Mouse (Mus musculus): ENCODE measurements around the gene Pld6. TPM values are rescaled to one million over a fixed set of nuclear protein-coding genes. Genes with fewer than 3 reads are reported as not detected.

The Pld6 gene
- 2.8 TPM in 2 replicates for polyA plus RNA-seq (2015; fragmentation: Nextera tagmentation; extraction: Ambion mirVana)

DNA sequence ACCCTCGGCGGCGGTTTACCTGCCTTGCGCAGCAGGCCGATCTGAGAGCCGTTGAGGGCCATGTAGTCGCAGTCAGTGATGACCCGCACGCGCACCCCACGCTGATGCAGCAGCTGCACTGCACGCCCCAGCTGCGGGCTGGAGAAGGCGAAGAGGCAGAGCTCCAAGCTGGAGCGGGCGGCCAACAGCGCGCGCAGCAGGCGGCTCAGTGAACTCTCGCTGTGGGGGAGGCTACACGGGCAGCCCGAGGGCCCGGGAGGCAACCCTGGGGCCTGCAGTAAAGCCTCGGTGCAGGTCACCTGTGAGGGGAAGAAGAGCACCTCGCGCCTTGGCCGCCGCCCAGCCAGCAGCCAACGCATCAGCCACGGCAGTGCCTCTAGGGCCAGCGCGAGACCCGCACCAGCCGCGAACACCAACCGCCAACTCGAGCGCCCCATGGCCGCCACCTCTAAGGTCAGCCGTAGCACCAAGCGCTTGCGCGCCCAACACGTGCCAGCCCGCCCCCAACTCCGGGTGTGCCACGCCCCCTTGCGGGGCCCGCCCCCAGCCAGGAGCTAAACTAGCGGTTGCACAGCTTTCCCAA lies at the start of gene Pld6:
Gene Pld6, minus strand, starts transcription at position 447 of the 583 bp plus-strand sequence.
- Histone ChIP-seq H3K4me1 (replicated peaks) (peaks cover 12% of the 10 kb centered on the region), H3K27ac (no peak within 1 kb of the TSS), H3K36me3 (peaks cover 12% of the 10 kb centered on the region), H3K9me3 (replicated peaks) (no peaks in the 10 kb centered on the region), H3K9ac (peak within 1 kb of the TSS; percentile 66), H3K4me3 (replicated peaks) (peak within 1 kb of the TSS; percentile 58), H3K4me2 (peak within 1 kb of the TSS; percentile 84), H3K27me3 (0 out of 2 replicates have a peak, but pooled peaks cover 8% of the 10 kb centered on the region)
- peak; percentile 75 for DNase-seq
- peak; percentile 77 for ATAC-seq (ENCODE audit: low read depth)
- WGBS (ENCODE audit: insufficient replicate concordance): 2% methylated on average over 51 of the region's 51 CpGs

DNA sequence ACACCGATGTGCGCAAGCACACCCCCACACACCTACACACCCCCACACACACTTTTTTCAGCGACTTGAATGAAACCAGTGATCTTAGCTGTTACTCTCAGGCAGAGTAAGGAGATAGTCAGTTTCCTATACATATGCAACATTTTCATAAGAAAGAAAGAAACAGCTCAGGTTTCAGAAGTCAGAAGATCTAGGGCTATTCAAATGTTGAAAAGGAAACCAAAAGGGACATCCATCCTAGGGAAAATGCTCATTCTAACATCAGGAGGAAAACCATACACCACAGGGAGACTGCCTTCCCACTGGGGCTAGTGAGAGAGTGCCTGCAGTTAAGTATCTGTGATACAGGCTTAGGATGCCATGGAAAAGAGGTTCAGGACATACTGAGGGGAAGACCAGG lies 34.2 kb upstream of the Pld6 start:
- no peak for ATAC-seq (ENCODE audit: low read depth)
- Histone ChIP-seq H3K4me1 (replicated peaks) (no peaks in the 10 kb centered on the region), H3K36me3 (peaks cover 99% of the 10 kb centered on the region), H3K4me2 (no peak overlapping the region), H3K9ac (no peak overlapping the region), H3K4me3 (replicated peaks) (no peak overlapping the region), H3K27ac (no peak overlapping the region), H3K27me3 (no peaks in the 10 kb centered on the region), H3K9me3 (replicated peaks) (no peaks in the 10 kb centered on the region)
- 79% methylated on average over 3 of the region's 3 CpGs for WGBS (ENCODE audit: insufficient replicate concordance)
- no peak for DNase-seq

DNA sequence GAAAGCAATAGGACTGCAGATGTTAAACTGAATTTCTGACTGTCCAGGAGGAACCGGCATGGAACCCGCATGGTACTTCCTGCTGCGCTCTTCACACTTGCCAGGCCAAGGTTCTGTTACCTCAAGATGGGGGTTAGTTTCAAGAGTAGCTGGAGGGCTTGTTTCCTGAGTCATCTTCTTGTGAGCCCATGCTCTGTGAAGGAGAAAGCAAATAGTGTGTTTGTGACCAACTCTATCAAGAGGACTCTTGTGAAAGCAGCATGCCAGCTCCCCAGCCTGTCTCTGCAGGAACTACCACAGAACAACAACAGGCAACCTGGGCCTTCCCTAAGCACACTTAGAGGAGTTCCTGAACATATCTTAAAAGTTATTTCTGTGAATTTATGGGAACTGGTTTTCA lies 30.5 kb upstream of the Pld6 start:
- Histone ChIP-seq H3K36me3 (peaks cover 70% of the 10 kb centered on the region), H3K9ac (no peak overlapping the region), H3K4me2 (no peak overlapping the region), H3K4me3 (replicated peaks) (no peak overlapping the region), H3K4me1 (replicated peaks) (0 out of 2 replicates have a peak, but pooled peaks cover 11% of the 10 kb centered on the region), H3K9me3 (replicated peaks) (no peaks in the 10 kb centered on the region), H3K27me3 (no peaks in the 10 kb centered on the region), H3K27ac (no peak overlapping the region)
- ATAC-seq (ENCODE audit: low read depth) (no peak), DNase-seq (no peak)
- WGBS (ENCODE audit: insufficient replicate concordance): 89% methylated on average over 3 of the region's 3 CpGs

DNA sequence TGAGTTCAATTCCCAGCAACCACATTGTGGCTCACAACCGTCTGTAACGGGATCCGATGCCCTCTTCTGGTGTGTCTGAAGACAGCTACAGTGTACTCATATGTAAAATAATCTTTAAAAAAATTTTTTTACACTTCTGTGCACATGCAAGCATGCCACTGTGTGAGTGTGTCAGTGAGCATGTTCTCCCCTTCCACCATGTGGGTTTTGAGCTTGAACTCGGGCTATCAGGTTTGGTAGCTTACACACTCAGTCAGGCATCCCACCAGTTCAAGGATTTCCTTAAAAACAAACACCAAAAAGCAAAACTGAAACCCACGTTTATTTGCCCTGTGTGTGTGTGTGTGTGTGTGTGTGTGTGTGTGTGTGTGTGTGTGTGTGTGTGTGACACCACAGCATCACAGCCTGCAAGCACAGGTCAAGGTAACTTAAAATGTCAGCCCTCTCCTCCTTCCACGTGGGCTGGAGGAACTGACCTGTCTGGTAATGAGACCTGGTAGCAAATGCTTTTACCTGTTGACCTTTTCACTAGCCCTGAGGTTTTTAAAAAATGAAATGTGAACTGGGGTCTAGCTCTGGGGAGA lies 28.1 kb upstream of the Pld6 start:
- Histone ChIP-seq H3K27ac (no peak overlapping the region), H3K36me3 (peaks cover 48% of the 10 kb centered on the region), H3K4me3 (replicated peaks) (no peak overlapping the region), H3K4me1 (replicated peaks) (peaks cover 21% of the 10 kb centered on the region), H3K9ac (no peak overlapping the region), H3K27me3 (no peaks in the 10 kb centered on the region), H3K4me2 (no peak overlapping the region), H3K9me3 (replicated peaks) (no peaks in the 10 kb centered on the region)
- 74% methylated on average over 6 of the region's 6 CpGs for WGBS (ENCODE audit: insufficient replicate concordance)
- ATAC-seq (ENCODE audit: low read depth) (no peak), DNase-seq (no peak)

DNA sequence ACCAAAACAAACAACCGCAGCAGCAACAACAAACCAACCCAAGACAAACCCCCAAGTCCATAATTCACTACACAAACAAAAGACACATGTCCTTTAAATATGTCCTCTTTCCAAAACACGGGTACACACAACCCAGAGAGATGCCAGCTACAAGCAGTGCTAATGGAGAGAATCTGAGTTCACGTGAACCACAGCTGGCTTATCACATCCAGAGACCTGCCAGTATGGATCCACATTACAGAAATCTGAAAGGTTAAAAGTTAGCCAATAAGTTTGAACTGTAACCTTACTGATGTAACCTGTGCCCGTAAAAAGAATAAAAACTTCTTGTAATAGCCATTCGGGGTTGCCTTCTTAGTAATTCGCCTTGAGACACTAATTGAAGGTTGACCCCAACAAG lies 27.5 kb upstream of the Pld6 start:
- H3K4me2 ChIP-seq: no peak overlapping the region
- no peak for ATAC-seq (ENCODE audit: low read depth)
- no peaks in the 10 kb centered on the region for H3K9me3 ChIP-seq (replicated peaks)
- peaks cover 24% of the 10 kb centered on the region for H3K4me1 ChIP-seq (replicated peaks)
- WGBS (ENCODE audit: insufficient replicate concordance): 71% methylated on average over 6 of the region's 6 CpGs
- peaks cover 42% of the 10 kb centered on the region for H3K36me3 ChIP-seq
- H3K27me3 ChIP-seq: no peaks in the 10 kb centered on the region
- no peak overlapping the region; the same call in 1 of the 2 replicates for H3K27ac ChIP-seq
- DNase-seq: no peak
- H3K9ac ChIP-seq: no peak overlapping the region
- no peak overlapping the region for H3K4me3 ChIP-seq (replicated peaks)

DNA sequence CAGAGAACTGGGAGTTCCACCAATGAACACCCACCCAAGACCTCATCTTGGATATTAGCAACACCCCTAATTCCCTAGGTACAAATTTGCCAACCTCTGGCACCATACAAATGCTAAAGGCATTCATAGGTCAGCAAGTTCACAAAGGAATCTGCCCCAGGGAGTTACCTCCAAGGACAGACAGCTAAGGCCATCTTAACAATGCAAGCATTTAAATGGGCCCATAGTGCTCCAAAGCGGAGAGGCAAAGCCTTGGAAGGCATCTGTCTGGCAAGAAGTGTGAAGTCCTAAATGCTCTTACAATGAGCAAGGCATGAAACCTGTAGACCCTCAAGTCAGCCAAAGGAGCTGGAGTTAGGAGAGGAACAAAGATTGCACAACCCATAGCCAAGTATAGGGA lies 26.9 kb upstream of the Pld6 start:
- Histone ChIP-seq H3K36me3 (peaks cover 36% of the 10 kb centered on the region), H3K9ac (no peak overlapping the region), H3K27ac (no peak overlapping the region; the same call in 1 of the 2 replicates), H3K27me3 (no peaks in the 10 kb centered on the region), H3K4me2 (no peak overlapping the region), H3K4me3 (replicated peaks) (no peak overlapping the region), H3K4me1 (replicated peaks) (peaks cover 26% of the 10 kb centered on the region), H3K9me3 (replicated peaks) (no peaks in the 10 kb centered on the region)
- no peak for ATAC-seq (ENCODE audit: low read depth)
- no peak for DNase-seq
- 81% methylated on average over 1 of the region's 1 CpGs for WGBS (ENCODE audit: insufficient replicate concordance)

DNA sequence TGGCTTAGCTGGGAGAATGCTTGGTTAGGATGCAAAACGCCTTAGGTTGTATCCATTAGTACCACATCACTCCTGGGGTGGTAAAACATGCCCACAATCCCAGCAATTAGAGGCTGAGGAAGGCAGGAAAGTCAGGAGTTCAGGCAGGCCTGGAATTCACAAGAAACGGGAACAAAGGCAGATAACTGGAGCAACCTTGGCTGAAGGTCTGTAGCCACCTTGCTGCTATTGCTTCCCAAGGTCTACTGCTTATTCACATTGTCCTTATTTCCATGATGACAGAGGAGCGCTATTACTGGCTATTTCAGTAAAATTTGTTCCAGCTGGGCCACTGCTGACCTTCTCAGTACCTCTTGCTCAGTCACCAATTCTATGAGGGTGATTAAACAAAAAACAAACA lies 25.8 kb upstream of the Pld6 start:
- 64% methylated on average over 3 of the region's 3 CpGs for whole genome bisulfite sequencing (ENCODE audit: insufficient replicate concordance)
- Histone ChIP-seq H3K27ac (no peak overlapping the region), H3K36me3 (peaks cover 25% of the 10 kb centered on the region)

DNA sequence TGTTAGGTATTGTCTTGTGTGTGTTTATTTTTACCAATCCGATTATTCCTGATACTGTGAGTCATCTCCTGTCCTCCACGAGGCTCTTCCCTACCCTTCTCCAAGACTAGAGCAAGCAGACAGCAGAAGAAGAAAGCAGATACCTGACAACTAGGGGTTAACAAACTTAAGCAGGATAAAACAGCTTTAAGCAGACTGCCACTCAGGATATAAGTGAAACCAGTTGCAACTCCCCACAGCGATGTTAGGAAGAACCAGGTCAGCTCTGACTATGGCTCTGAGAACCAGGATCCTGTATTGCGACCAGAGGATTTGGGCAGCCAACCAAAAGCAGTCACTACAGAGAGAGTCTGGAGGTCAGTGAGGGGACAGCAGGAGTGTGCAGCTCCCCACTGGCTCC lies 23.8 kb upstream of the Pld6 start:
- ATAC-seq (ENCODE audit: low read depth) (no peak), DNase-seq (no peak)
- Histone ChIP-seq H3K4me2 (peak overlapping the region; percentile 90), H3K9me3 (replicated peaks) (no peaks in the 10 kb centered on the region), H3K4me1 (replicated peaks) (peaks cover 42% of the 10 kb centered on the region), H3K36me3 (peaks cover 19% of the 10 kb centered on the region), H3K27me3 (no peaks in the 10 kb centered on the region), H3K27ac (0 out of 2 replicates have a peak overlapping the region, but pooled peaks have one; percentile 89), H3K4me3 (replicated peaks) (peak overlapping the region; percentile 81; the same call in 1 of the 2 replicates), H3K9ac (0 out of 2 replicates have a peak overlapping the region, but pooled peaks have one; percentile 88)
- 58% methylated on average over 4 of the region's 4 CpGs for WGBS (ENCODE audit: insufficient replicate concordance)

More for the DNA sequence above, 25.8 kb upstream of the Pld6 start:
- Histone ChIP-seq H3K9ac (no peak overlapping the region), H3K27me3 (no peaks in the 10 kb centered on the region), H3K4me1 (replicated peaks) (peaks cover 36% of the 10 kb centered on the region), H3K4me3 (replicated peaks) (no peak overlapping the region), H3K9me3 (replicated peaks) (no peaks in the 10 kb centered on the region), H3K4me2 (no peak overlapping the region)
- DNase-seq (no peak), ATAC-seq (ENCODE audit: low read depth) (no peak)

DNA sequence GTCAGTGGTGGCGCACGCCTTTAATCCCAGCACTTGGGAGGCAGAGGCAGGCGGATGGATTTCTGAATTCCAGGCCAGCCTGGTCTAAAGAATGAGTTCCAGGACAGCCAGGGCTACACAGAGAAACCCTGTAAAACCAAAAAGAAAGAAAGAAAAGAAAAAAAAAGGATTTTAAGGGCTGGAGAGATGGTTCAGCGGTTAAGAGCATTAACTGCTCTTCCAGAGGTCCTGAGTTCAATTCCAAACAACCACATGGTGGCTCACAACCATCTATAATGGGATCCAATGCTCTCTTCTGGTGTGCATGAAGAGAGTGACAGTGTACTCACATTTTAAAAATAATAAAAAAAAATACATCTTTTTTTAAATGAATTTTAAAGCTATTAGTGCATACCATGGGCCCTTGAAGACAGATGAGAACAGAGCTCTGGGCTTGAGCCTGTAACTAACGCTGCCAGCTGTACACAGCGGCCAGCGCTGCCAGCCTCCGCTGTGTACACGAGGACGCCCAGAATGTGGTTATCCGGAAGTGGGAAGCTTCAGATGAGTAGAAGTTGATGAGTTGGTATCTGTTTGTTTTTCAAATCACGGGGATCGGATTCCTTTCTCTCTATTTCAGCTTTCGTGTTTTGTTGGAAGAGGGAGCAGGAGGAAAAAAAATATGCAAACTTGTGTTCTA lies 23.2 kb upstream of the Pld6 start:
- no peaks in the 10 kb centered on the region for H3K27me3 ChIP-seq

DNA sequence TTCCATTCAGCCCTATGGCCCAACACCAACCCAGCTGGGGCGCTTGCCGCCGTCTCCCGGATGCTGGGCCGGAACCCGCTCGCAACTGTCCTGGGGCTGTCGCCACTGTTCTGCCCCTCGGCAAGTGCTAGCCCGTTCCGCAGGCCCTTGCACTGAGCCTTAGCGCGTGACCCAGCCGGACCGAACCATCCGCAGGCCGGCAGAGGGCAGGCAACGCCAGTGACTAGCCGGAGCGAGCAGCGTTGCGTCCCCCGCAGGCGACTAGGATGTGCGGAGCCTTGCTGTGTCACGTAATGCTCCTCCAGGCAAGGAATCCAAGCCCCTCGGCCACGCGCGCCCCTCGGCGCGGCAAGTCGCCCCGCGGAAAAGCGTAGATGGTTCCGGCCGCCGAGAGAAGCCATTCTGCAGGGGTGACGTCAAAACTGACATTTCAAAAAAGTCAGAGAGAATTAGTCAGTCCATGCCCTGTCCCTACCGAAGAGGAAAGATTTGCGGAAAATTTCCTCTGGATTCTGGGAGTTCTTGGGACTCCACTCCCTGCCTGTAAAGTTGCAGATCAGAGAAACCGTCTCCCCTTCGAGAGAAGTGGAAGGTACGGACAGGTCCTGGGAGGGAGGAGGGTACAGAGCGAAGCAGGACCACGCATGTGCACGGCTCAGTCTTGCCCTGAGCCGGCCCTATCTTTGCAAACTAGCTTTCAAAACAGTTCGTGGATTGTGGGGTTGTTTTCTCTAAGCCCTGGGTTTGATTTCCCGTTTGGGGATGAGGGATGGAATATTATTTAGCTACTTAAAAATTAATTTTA lies 22.4 kb upstream of the Pld6 start, which contains the start of gene Flcn:
Gene Flcn, minus strand, starts transcription at position 347 of the 805 bp plus-strand sequence.
- Histone ChIP-seq H3K27ac (peak within 1 kb of the TSS; percentile 89), H3K27me3 (no peaks in the 10 kb centered on the region), H3K9me3 (replicated peaks) (no peaks in the 10 kb centered on the region), H3K4me3 (replicated peaks) (peak within 1 kb of the TSS; percentile 81), H3K4me2 (peak within 1 kb of the TSS; percentile 90), H3K4me1 (replicated peaks) (peaks cover 38% of the 10 kb centered on the region), H3K9ac (peak within 1 kb of the TSS; percentile 88), H3K36me3 (peaks cover 28% of the 10 kb centered on the region)
- peak; percentile 91 for ATAC-seq (ENCODE audit: low read depth)
- peak; percentile 84 for DNase-seq
- WGBS (ENCODE audit: insufficient replicate concordance): under 1% methylated on average over 52 of the region's 52 CpGs

More for the DNA sequence above, 23.2 kb upstream of the Pld6 start:
- WGBS (ENCODE audit: insufficient replicate concordance): 34% methylated on average over 14 of the region's 14 CpGs
- Histone ChIP-seq H3K9me3 (replicated peaks) (no peaks in the 10 kb centered on the region), H3K4me1 (replicated peaks) (peaks cover 39% of the 10 kb centered on the region), H3K9ac (peak overlapping the region; percentile 88), H3K4me3 (replicated peaks) (peak overlapping the region; percentile 81), H3K27ac (peak overlapping the region; percentile 89), H3K4me2 (peak overlapping the region; percentile 90), H3K36me3 (peaks cover 20% of the 10 kb centered on the region)
- ATAC-seq (ENCODE audit: low read depth) (no peak), DNase-seq (peak; percentile 29)
